Comparison of ENCODE assay signal across 8 mouse cellular contexts in genomic region chr11:54058643-54059042, GRCm38 (mm10). TPM values are rescaled to one million over a fixed set of nuclear protein-coding genes. Genes with fewer than 3 reads are reported as not detected.
DNase-seq lines count a peak whose midpoint lies in the region; ATAC-seq lines count a peak whose summit lies in the region.

No protein-coding gene starts in this region.

- no peak overlapping the region for H3K4me2 ChIP-seq in stomach, embryonic 16.5 days (ENCODE audit: low read depth, low read length)

- 29% methylated on average over 6 of the region's 6 CpGs for WGBS in stomach, embryonic 16.5 days

- no peaks in the 10 kb centered on the region for H3K36me3 ChIP-seq in stomach, embryonic 16.5 days (ENCODE audit: control insufficient read depth, insufficient read depth, low read length)

- no peak for ATAC-seq in stomach, embryonic 16.5 days (ENCODE audit: insufficient read depth, low FRiP score)
- ATAC-seq in megakaryocyte-erythroid progenitor cell, adult 5-6 weeks (replicated peaks; ENCODE audit: low FRiP score, low TSS enrichment, poor library complexity, severe bottlenecking), result no peak

- peaks cover 44% of the 10 kb centered on the region for H3K4me1 ChIP-seq in stomach, embryonic 16.5 days (ENCODE audit: control insufficient read depth, insufficient read depth, low read length)

- DNase-seq in adrenal gland, postnatal 10 days, result peak; percentile 8
- no peak for DNase-seq in adrenal gland, adult 2 months
- DNase-seq in right cerebral cortex, postnatal 4 days, result peak; percentile 43
- no peak for DNase-seq in right cerebral cortex, postnatal 25 days
- DNase-seq in layer of hippocampus, adult 9-11 months, result peak; percentile 61
- no peak for DNase-seq in thymus, postnatal 4 days

- H3K9ac ChIP-seq in stomach, embryonic 16.5 days (ENCODE audit: low read length), result 0 out of 2 replicates have a peak overlapping the region, but pooled peaks have one; percentile 33

- H3K27ac ChIP-seq in stomach, embryonic 16.5 days (ENCODE audit: low read length), result peak overlapping the region; percentile 67

- H3K27me3 ChIP-seq in stomach, embryonic 16.5 days (ENCODE audit: control insufficient read depth, insufficient read depth, low read length), result no peaks in the 10 kb centered on the region

- no peak overlapping the region for H3K4me3 ChIP-seq in stomach, embryonic 16.5 days (replicated peaks; ENCODE audit: low read length)

- no peaks in the 10 kb centered on the region for H3K9me3 ChIP-seq in stomach, embryonic 16.5 days (replicated peaks; ENCODE audit: control insufficient read depth, low read length)

RNA-seq across cellular contexts. Expression of gene Pdlim4, which starts 10.2 kb away (rescaled TPM):
- 10 to 100 TPM; 14.3 to 23.9 TPM for total RNA-seq in adrenal gland, postnatal 10 days (2021)
- total RNA-seq in adrenal gland, adult 2 months (2021), result 10 to 100 TPM; 16.1 to 18.7 TPM
- polyA plus RNA-seq in adrenal gland, adult 2 months (2012; rRNA removed), result 86.7 and 101 TPM in 2 replicates
- 63.7 and 65.9 TPM in 2 replicates for polyA plus RNA-seq in stomach, embryonic 16.5 days (2015; fragmentation: Nextera tagmentation; extraction: Ambion mirVana)
- not detected in 2 replicates for total RNA-seq in megakaryocyte-erythroid progenitor cell, adult 5-6 weeks (2014; fragmentation: Nextera tagmentation)
- total RNA-seq in megakaryocyte-erythroid progenitor cell, adult 5-6 weeks (2017), result 0.69 TPM in 1 of 2 replicates, not detected in the other

RNA-seq across cellular contexts. Expression of gene Slc22a4, which starts 30.8 kb away (rescaled TPM):
- total RNA-seq in adrenal gland, postnatal 10 days (2021), result 1 to 10 TPM; 3.3 to 4.2 TPM
- 10 to 100 TPM in 1 of 2 experiments, 1 to 10 TPM in 1; 7.1 to 10.8 TPM for total RNA-seq in adrenal gland, adult 2 months (2021)
- polyA plus RNA-seq in adrenal gland, adult 2 months (2012; rRNA removed), result 7.1 and 10.3 TPM in 2 replicates
- polyA plus RNA-seq in stomach, embryonic 16.5 days (2015; fragmentation: Nextera tagmentation; extraction: Ambion mirVana), result 2.7 and 2.9 TPM in 2 replicates
- 8.4 and 11.5 TPM in 2 replicates for total RNA-seq in megakaryocyte-erythroid progenitor cell, adult 5-6 weeks (2014; fragmentation: Nextera tagmentation)
- 1.8 and 4.9 TPM in 2 replicates for total RNA-seq in megakaryocyte-erythroid progenitor cell, adult 5-6 weeks (2017)

RNA-seq across cellular contexts. Expression of gene P4ha2, which starts 41.3 kb away (rescaled TPM):
- total RNA-seq in adrenal gland, postnatal 10 days (2021), result 10 to 100 TPM; 18.6 to 20.1 TPM
- 10 to 100 TPM; 36.5 to 39.6 TPM for total RNA-seq in adrenal gland, adult 2 months (2021)
- polyA plus RNA-seq in adrenal gland, adult 2 months (2012; rRNA removed), result 10.9 and 12.1 TPM in 2 replicates
- 78.6 and 86.8 TPM in 2 replicates for polyA plus RNA-seq in stomach, embryonic 16.5 days (2015; fragmentation: Nextera tagmentation; extraction: Ambion mirVana)
- total RNA-seq in megakaryocyte-erythroid progenitor cell, adult 5-6 weeks (2014; fragmentation: Nextera tagmentation), result 1.4 and 12.9 TPM in 2 replicates
- total RNA-seq in megakaryocyte-erythroid progenitor cell, adult 5-6 weeks (2017), result 0.65 and 2.5 TPM in 2 replicates

Comparison
In these comparisons a context has a peak if more than half of its experiments do, and no peak if none do; other contexts are left out.
1. DNase-seq: peak in adrenal gland, postnatal 10 days (single experiment), right cerebral cortex, postnatal 4 days (single experiment) and layer of hippocampus, adult 9-11 months (single experiment); none in adrenal gland, adult 2 months (single experiment), right cerebral cortex, postnatal 25 days (single experiment) and thymus, postnatal 4 days (single experiment).
2. RNA of gene Pdlim4, which starts 10.2 kb away (total RNA-seq): 14.3 to 23.9 TPM in adrenal gland, postnatal 10 days and 16.1 to 18.7 TPM in adrenal gland, adult 2 months; 0.69 TPM in megakaryocyte-erythroid progenitor cell, adult 5-6 weeks; every median in the first group is over 4 times any median in the second.